Mouse (Mus musculus) embryonic facial prominence, embryonic 13.5 days (tissue): Measurements from ENCODE around the gene Tmem44. TPM values are rescaled to one million over a fixed set of nuclear protein-coding genes. Genes with fewer than 3 reads are reported as not detected.
A peak's percentile ranks its signal among the peaks of the same experiment; 100 is the strongest.

Source experiments
- ATAC-seq: fragments of 200-750 bp; cut with Nextera tagmentation; 2 replicates; pipeline ENCODE4 v1.8.0; 2017; ENCODE audit warnings: low read depth; ENCODE audit not compliant: insufficient number of reproducible peaks, insufficient read depth, low FRiP score, low TSS enrichment
- H3K27ac ChIP-seq: fragments of 300-500 bp; sonication (generic); 2 replicates; pipeline ENCODE4 v1.5.1; 2015; ENCODE audit warnings: moderate library complexity, mild to moderate bottlenecking, inconsistent platforms
- H3K27me3 ChIP-seq: fragments of 300-500 bp; sonication (generic); 2 replicates; pipeline ENCODE4 v1.6.1; 2015; ENCODE audit warnings: mild to moderate bottlenecking, inconsistent platforms
- H3K36me3 ChIP-seq: fragments of 300-500 bp; sonication (generic); 2 replicates; pipeline ENCODE4 v1.6.1; 2015; ENCODE audit warnings: mild to moderate bottlenecking, inconsistent platforms
- H3K4me1 ChIP-seq: fragments of 300-500 bp; sonication (generic); 2 replicates; pipeline ENCODE4 v1.6.1; 2015; ENCODE audit warnings: inconsistent platforms
- H3K4me2 ChIP-seq: fragments of 300-500 bp; sonication (generic); 2 replicates; pipeline ENCODE4 v1.6.1; 2015; ENCODE audit warnings: moderate library complexity, mild to moderate bottlenecking, inconsistent platforms
- H3K4me3 ChIP-seq: fragments of 300-500 bp; sonication (generic); 2 replicates; pipeline ENCODE4 v1.5.1; 2015; ENCODE audit warnings: mild to moderate bottlenecking, inconsistent platforms
- H3K9ac ChIP-seq: fragments of 300-500 bp; sonication (generic); 2 replicates; pipeline ENCODE4 v1.6.1; 2015; ENCODE audit warnings: mild to moderate bottlenecking, inconsistent platforms
- H3K9me3 ChIP-seq: fragments of 300-500 bp; sonication (generic); 2 replicates; pipeline ENCODE4 v1.6.1; 2016; ENCODE audit warnings: inconsistent platforms
- WGBS: fragments of 180-500 bp; shearing (Covaris S2); methylation state at CpG from one replicate; pipeline ENCODE4 v1.1.7; 2015; ENCODE audit warnings: mixed read lengths; 5-methylcytosine and 5-hydroxymethylcytosine counted together
- polyA plus RNA-seq: library from polyadenylated mRNA; unstranded; fragments of >200 nt; fragmentation: Nextera tagmentation; extraction: Ambion mirVana; gene quantifications from 2 replicates; pipeline ENCODE4 v1.2.1, GENCODE M21; 2015

Gene Tmem44
- polyA plus RNA-seq, 1 experiment from 2014 or later, result 32.7 TPM

DNA sequence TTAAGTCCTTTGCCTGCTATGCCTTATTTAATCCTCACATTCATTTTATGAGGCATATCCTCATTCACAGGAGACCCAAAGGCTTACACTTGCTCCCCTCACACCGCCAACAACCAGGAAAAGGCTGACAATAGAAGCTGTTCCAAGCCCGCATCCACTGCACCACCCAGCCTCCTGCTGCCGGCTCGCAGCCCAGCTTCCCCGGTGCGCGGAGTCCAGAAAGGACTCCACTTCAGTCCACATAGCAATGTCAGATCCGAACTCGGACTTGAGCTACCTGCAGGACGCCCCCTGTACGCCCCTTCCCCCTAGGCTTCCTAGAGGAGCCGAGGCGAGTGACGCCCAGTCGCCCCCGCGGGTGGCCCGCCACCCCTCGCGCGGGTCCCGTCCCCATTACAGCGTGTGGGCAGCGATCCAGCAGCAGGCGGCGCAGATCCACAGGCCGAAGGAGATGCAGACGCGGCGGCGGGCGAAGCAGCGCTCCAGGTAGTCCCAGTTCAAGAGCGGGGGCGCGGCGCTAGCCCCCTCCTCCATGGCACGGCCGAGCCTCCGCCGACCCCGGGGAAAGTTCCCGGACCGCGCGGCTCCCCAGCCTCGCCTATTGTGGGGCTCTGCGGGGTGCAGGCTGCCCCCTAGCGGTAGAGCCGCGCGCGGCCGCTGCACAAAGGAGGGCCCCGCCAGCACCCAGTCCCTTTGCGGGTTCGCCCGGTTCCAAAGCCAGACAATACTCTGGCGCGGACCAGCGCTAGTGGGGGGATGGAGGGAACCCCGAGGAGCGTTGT lies 485 bp downstream of the Tmem44 start:
- Histone ChIP-seq H3K27me3 (no peaks in the 10 kb centered on the region), H3K27ac (peak overlapping the region; percentile 74), H3K4me3 (peak overlapping the region; percentile 76), H3K9me3 (peaks cover 8% of the 10 kb centered on the region), H3K4me1 (peaks cover 25% of the 10 kb centered on the region), H3K9ac (peak overlapping the region; percentile 95), H3K36me3 (peaks cover 20% of the 10 kb centered on the region), H3K4me2 (peak overlapping the region; percentile 80)
- WGBS, result under 1% methylated on average over 63 of the region's 63 CpGs
- peak; percentile 90 for ATAC-seq

DNA sequence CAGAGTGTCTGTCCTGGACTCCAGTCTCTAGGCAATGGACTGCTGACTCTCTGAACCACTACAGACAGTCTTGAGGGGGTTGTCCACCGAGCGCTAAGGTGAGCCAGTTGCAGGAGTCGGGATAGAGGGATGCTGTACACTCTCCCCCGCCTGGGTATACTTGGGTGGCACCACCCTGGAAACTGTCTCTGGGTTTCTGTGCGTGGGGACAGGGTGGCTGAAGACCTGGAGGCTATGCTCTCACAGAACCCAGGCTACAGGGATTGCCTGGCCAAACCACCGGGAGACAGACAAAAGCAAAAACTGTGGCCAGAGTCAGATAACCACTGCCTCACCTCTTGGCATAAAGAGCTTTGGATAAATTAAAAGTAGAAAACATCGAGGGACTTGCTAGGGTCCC lies 1.1 kb downstream of the Tmem44 start:
- no peak overlapping the region for H3K27ac ChIP-seq
- peak overlapping the region; percentile 95 for H3K9ac ChIP-seq
- H3K36me3 ChIP-seq, result peaks cover 27% of the 10 kb centered on the region
- WGBS, result 78% methylated on average over 7 of the region's 7 CpGs
- 0 out of 2 replicates have a peak, but pooled peaks cover 2% of the 10 kb centered on the region for H3K9me3 ChIP-seq
- peak overlapping the region; percentile 76 for H3K4me3 ChIP-seq
- H3K4me2 ChIP-seq, result peak overlapping the region; percentile 80
- peaks cover 25% of the 10 kb centered on the region for H3K4me1 ChIP-seq
- no peak for ATAC-seq
- H3K27me3 ChIP-seq, result no peaks in the 10 kb centered on the region

DNA sequence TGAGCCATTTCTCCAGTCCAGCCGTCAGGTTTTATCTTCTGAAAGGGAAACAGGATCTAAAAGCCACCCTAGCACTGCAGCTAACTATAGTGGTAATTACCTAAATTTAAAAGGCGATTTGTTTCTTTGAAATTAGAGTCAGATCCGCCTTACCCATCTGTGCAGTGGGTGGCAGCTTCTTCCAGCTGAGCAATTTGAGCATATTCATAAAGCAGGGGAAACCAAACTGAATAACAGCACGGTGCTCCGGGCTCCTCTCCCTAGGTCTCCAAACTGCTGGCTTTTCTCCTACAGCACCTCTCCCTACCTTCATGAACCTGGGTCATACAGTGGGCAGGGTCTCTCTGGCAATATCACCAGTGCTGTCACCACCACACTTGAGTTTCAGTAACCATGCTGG lies 2.4 kb downstream of the Tmem44 start:
- Histone ChIP-seq H3K9me3 (0 out of 2 replicates have a peak, but pooled peaks cover 2% of the 10 kb centered on the region), H3K4me3 (no peak overlapping the region), H3K36me3 (peaks cover 36% of the 10 kb centered on the region), H3K27me3 (no peaks in the 10 kb centered on the region), H3K9ac (no peak overlapping the region), H3K27ac (no peak overlapping the region), H3K4me2 (0 out of 2 replicates have a peak overlapping the region, but pooled peaks have one; percentile 80), H3K4me1 (peaks cover 25% of the 10 kb centered on the region)
- ATAC-seq, result no peak
- WGBS, result 82% methylated on average over 5 of the region's 5 CpGs

DNA sequence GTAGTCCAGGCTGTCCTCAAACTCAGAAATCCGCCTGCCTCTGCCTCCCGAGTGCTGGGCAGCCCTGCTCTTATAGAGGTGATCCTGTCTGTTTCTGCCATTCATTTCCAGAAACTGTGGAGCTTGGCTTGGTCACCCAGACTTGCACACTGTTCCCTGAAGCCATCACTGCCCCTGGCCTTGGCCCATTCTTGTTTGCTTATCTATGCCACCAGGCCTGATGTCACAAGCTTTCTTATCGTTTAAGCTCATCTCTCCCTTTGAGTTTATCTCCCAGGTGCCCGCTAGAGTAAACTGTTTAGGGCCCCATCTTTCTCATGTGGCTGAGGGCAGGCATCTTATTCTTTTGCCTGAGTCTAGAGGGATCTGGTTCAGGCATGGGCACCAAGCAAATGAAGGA lies 5.9 kb downstream of the Tmem44 start:
- H3K4me2 ChIP-seq, result no peak overlapping the region
- H3K27ac ChIP-seq, result no peak overlapping the region
- peaks cover 51% of the 10 kb centered on the region for H3K36me3 ChIP-seq
- H3K9me3 ChIP-seq, result 0 out of 2 replicates have a peak, but pooled peaks cover 2% of the 10 kb centered on the region
- no peak for ATAC-seq
- H3K4me1 ChIP-seq, result peaks cover 14% of the 10 kb centered on the region
- no peak overlapping the region for H3K9ac ChIP-seq
- no peaks in the 10 kb centered on the region for H3K27me3 ChIP-seq
- H3K4me3 ChIP-seq, result no peak overlapping the region
- 86% methylated on average over 4 of the region's 4 CpGs for WGBS

DNA sequence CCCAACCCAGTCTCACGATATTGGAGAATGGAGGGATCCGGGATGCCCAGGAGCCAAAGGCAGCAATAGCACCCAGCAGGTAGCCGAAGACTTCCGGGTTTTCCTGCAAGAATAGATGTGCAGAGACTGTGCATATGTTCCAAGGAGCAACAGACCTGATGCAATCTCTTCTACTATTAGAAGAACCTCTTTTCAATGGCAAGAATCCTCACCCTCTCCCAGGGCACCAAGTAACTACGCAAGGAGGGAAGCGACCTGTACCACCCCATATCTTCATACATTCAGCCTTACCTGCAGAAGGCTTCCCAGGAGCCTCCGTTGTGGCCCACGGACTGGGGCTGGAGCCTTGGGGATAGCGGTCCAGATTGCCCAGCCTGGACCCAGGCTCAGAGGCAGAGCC lies 7.3 kb downstream of the Tmem44 start:
- ATAC-seq, result no peak
- 0 out of 2 replicates have a peak, but pooled peaks cover 2% of the 10 kb centered on the region for H3K9me3 ChIP-seq
- no peak overlapping the region for H3K4me3 ChIP-seq
- no peak overlapping the region for H3K9ac ChIP-seq
- H3K4me2 ChIP-seq, result no peak overlapping the region
- peaks cover under 1% of the 10 kb centered on the region; the same call in 1 of the 2 replicates for H3K4me1 ChIP-seq
- no peak overlapping the region for H3K27ac ChIP-seq
- 86% methylated on average over 9 of the region's 9 CpGs for WGBS
- no peaks in the 10 kb centered on the region for H3K27me3 ChIP-seq
- peaks cover 51% of the 10 kb centered on the region for H3K36me3 ChIP-seq

DNA sequence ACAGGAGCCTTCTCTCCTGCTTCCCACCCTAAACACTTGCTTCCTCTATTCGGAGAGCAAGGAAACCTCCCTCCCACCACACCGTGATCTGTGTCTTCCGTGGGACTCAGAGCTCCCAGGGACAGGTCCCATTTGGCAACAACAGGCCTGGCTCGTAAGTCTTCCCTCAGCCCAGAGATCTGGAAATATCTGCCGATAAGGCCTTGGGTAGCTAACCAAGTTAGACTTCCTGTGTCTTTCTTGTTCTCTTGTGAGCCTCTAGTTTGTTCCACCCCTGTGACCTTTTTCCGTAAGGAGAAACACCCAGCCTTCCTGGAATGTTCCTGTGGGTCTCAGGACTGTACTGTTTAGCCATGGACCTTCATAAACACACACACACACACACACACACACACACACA lies 7.8 kb downstream of the Tmem44 start:
- 89% methylated on average over 6 of the region's 6 CpGs for WGBS
- Histone ChIP-seq H3K4me1 (no peaks in the 10 kb centered on the region), H3K9ac (no peak overlapping the region), H3K27ac (no peak overlapping the region), H3K9me3 (0 out of 2 replicates have a peak, but pooled peaks cover 2% of the 10 kb centered on the region), H3K27me3 (no peaks in the 10 kb centered on the region), H3K4me2 (no peak overlapping the region), H3K4me3 (no peak overlapping the region), H3K36me3 (peaks cover 51% of the 10 kb centered on the region)
- no peak for ATAC-seq

DNA sequence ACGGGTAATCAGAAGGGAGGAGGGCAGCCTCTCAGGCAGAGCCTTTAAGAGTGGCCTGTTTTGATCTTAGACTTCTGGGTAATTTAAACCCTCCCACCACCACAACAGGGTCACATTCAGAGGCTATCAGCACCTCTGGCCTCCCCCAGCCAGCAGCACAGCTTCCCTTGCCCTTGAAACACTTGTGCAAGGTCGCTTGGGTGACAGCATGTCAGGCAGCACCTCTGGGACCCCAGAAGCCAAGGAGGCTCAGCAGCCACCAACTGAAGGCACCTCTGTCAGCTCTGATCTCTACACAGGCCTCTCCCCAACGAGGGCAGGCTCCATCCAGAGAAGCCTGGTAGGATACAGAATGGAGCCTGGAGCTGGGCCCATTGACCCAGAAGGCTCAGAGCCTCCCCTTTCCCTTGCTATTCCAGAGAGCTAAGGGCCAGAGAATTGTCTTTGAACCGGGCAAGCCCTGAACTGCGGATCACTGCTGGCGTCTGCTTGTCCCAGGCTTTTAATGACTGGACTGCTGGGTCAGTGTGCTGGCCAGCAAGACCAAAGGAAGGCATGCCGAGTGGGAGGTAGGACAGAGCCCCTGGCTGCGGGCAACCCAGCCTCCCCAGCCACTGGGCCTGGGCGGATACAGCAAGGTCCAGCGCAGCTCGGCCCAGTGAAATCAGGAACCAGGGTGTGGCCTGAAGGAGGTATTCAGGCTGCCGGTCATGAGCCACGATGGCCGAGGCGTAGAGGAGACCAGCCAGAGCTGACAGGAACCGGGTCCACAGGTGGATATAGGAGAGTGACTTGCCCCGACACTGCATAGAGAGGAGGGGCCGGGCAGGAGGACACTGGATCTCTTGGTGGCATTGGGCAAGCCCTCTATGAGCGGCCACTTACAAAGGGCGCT lies 10.3 kb downstream of the Tmem44 start:
- no peak for ATAC-seq
- Histone ChIP-seq H3K9me3 (no peaks in the 10 kb centered on the region), H3K27ac (no peak overlapping the region), H3K4me2 (peak overlapping the region; percentile 17), H3K4me3 (peak overlapping the region; percentile 3; the same call in 1 of the 2 replicates), H3K4me1 (no peaks in the 10 kb centered on the region), H3K27me3 (no peaks in the 10 kb centered on the region), H3K36me3 (peaks cover 40% of the 10 kb centered on the region), H3K9ac (0 out of 2 replicates have a peak overlapping the region, but pooled peaks have one; percentile 12)
- WGBS, result 61% methylated on average over 20 of the region's 20 CpGs

DNA sequence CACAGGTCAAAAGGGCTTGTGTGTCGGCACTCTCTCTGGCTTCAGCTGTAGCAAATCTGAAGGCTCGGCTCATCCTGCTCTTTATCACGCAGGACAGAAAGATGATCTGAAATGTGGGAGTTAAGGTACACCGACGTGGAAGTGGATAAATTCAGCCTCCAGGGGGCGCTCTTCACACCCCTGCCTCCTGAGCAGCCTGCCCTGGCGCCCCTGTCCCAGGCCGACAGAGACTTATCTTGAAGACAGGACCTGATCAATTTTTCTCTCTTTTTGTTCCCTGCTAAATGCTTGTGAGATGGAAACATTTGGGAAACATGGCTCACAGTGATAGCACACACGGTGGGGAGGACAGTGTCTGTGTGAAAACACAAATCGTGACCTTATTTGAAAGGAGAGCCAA lies 11.2 kb downstream of the Tmem44 start:
- peaks cover 32% of the 10 kb centered on the region for H3K36me3 ChIP-seq
- H3K4me3 ChIP-seq, result no peak overlapping the region
- no peak overlapping the region for H3K27ac ChIP-seq
- H3K9me3 ChIP-seq, result no peaks in the 10 kb centered on the region
- no peaks in the 10 kb centered on the region for H3K4me1 ChIP-seq
- WGBS, result 30% methylated on average over 10 of the region's 10 CpGs
- no peak overlapping the region for H3K4me2 ChIP-seq
- no peak for ATAC-seq
- no peaks in the 10 kb centered on the region for H3K27me3 ChIP-seq
- H3K9ac ChIP-seq, result no peak overlapping the region

DNA sequence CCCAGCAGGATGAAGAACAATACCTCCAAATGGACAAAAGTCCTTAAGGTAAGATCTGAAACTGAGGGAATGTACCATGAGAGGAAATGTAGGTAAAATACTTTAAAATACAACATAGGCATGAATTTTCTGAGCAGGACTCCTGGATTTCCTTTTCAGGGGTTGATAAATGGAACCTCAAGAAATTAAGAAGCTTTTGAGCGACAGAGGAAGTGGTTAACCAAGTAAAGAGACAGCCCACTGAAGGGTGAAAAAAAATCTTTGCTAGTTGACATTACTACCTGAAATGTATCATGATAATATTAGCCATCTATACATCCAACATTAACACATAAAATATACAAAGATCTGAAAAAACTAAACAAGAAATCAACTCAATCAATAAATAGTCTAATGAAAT lies 15.6 kb downstream of the Tmem44 start:
- H3K4me2 ChIP-seq, result no peak overlapping the region
- no peak for ATAC-seq
- H3K36me3 ChIP-seq, result peaks cover 19% of the 10 kb centered on the region; the same call in 1 of the 2 replicates
- no peak overlapping the region for H3K9ac ChIP-seq
- H3K4me1 ChIP-seq, result no peaks in the 10 kb centered on the region
- WGBS, result 89% methylated on average over 1 of the region's 1 CpGs
- H3K4me3 ChIP-seq, result no peak overlapping the region
- no peak overlapping the region for H3K27ac ChIP-seq
- H3K9me3 ChIP-seq, result no peaks in the 10 kb centered on the region
- no peaks in the 10 kb centered on the region for H3K27me3 ChIP-seq

DNA sequence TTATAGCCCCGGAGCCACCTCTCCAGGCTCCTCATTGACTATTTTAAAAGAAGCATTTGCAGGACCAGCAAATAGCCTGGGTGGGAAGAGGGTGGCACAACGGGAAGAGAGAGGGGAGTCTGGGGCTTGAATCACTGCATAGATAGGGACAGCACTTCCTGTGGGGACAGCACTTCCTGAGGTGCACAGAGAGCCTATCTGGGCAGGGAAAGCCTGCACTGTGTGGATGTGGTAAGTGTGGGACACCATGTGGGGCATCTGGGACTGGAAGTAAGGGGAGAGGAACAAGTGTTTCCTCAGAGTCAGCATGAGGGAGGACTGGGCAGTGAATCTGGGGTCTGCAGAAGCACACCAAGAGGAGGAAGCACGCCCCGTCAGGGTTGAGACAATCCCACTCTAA lies 17.1 kb downstream of the Tmem44 start:
- ATAC-seq, result no peak
- Histone ChIP-seq H3K27ac (no peak overlapping the region), H3K27me3 (no peaks in the 10 kb centered on the region), H3K9me3 (no peaks in the 10 kb centered on the region), H3K4me1 (no peaks in the 10 kb centered on the region), H3K4me2 (no peak overlapping the region), H3K4me3 (no peak overlapping the region), H3K9ac (no peak overlapping the region), H3K36me3 (peaks cover 33% of the 10 kb centered on the region)
- WGBS, result 58% methylated on average over 4 of the region's 4 CpGs

DNA sequence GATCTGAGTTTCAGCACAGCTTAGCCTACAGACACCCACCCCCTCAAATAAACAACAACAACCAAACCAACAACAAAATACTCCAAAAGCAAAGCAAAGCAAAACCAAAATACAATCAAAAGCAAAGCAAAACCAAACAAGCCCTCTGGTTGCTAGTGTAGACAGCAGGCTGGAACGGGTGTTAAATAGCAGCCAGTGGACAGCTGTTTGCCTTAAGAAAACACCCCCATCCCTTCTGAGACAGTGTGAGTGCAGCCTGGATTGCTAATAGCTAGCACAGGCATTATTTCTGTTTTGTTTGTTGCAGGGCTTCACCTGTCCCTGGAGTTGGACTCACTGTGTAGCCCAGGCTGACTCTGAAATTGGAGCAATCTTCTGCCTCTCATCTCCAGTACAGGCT lies 17.7 kb downstream of the Tmem44 start:
- H3K4me2 ChIP-seq, result no peak overlapping the region
- ATAC-seq, result no peak
- H3K27me3 ChIP-seq, result no peaks in the 10 kb centered on the region
- 57% methylated on average over 1 of the region's 1 CpGs for WGBS
- no peak overlapping the region for H3K4me3 ChIP-seq
- no peak overlapping the region for H3K9ac ChIP-seq
- peaks cover 35% of the 10 kb centered on the region for H3K36me3 ChIP-seq
- no peaks in the 10 kb centered on the region for H3K4me1 ChIP-seq
- H3K9me3 ChIP-seq, result no peaks in the 10 kb centered on the region
- no peak overlapping the region for H3K27ac ChIP-seq
